Mouse (Mus musculus): ENCODE data around the gene Il34. TPM values are rescaled to one million over a fixed set of nuclear protein-coding genes. Genes with fewer than 3 reads are reported as not detected.
"Not testable (repeated sequence)": the region's sequence is repeated elsewhere in the genome, so short reads cannot be mapped to it uniquely, and the experiment has no call there.

Gene Il34
- polyA plus RNA-seq, 1 experiment from 2014 or later = 8.8 TPM

- Histone ChIP-seq H3K27me3 (replicated peaks; ENCODE audit: control insufficient read depth, insufficient read depth, low read length) (no peaks in the 10 kb centered on the region), H3K4me2 (ENCODE audit: low read length) (no peak overlapping the region), H3K36me3 (ENCODE audit: control insufficient read depth, insufficient read depth, low read length) (no peaks in the 10 kb centered on the region), H3K9me3 (ENCODE audit: control insufficient read depth, low read length) (no peaks in the 10 kb centered on the region), H3K27ac (ENCODE audit: low read depth, low read length) (no peak overlapping the region), H3K9ac (ENCODE audit: low read depth, low read length) (no peak overlapping the region), H3K4me3 (ENCODE audit: low read length) (no peak overlapping the region), H3K4me1 (ENCODE audit: control insufficient read depth, insufficient read depth, low read depth, low read length) (peaks cover 4% of the 10 kb centered on the region; the same call in 1 of the 2 replicates)
- ATAC-seq = no peak
- WGBS = 77% methylated on average over 6 of the region's 6 CpGs
Measured at GRCm38 (mm10) chr8:110790270-110790669, 15.5 kb downstream of the Il34 start.

- Histone ChIP-seq H3K9me3 (ENCODE audit: control insufficient read depth, low read length) (no peaks in the 10 kb centered on the region), H3K27ac (ENCODE audit: low read depth, low read length) (peak overlapping the region; percentile 17; the same call in 1 of the 2 replicates), H3K27me3 (replicated peaks; ENCODE audit: control insufficient read depth, insufficient read depth, low read length) (no peaks in the 10 kb centered on the region), H3K9ac (ENCODE audit: low read depth, low read length) (no peak overlapping the region), H3K36me3 (ENCODE audit: control insufficient read depth, insufficient read depth, low read length) (no peaks in the 10 kb centered on the region), H3K4me1 (ENCODE audit: control insufficient read depth, insufficient read depth, low read depth, low read length) (peaks cover 4% of the 10 kb centered on the region; the same call in 1 of the 2 replicates), H3K4me2 (ENCODE audit: low read length) (no peak overlapping the region), H3K4me3 (ENCODE audit: low read length) (no peak overlapping the region)
- WGBS = 55% methylated on average over 12 of the region's 12 CpGs
- ATAC-seq = no peak
Measured at GRCm38 (mm10) chr8:110789571-110789970, 16.2 kb downstream of the Il34 start.

DNA sequence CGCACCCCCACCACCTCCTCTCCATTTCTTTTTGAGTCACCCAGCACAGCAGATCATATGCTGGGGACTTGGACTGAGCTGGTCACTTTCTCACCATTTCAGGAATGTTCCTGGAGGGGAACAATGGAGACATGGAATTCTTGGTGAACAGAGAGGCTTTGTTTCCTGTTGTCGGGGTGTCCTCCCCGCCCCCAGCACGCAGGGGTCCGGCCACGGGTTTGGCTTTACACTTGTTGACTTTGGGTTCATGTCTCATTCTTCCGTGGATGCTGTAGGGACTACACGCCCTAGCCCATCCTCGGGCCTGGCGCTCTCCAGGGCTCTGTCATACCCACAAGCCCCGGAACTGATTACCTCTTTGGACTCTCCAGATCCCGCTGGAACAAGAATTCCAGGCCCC is 16.7 kb downstream of the Il34 start:
- ATAC-seq = no peak
- no peak overlapping the region for H3K9ac ChIP-seq (ENCODE audit: low read depth, low read length)
- H3K27ac ChIP-seq (ENCODE audit: low read depth, low read length) = no peak overlapping the region; the same call in 1 of the 2 replicates
- no peak overlapping the region for H3K4me2 ChIP-seq (ENCODE audit: low read length)
- no peaks in the 10 kb centered on the region for H3K27me3 ChIP-seq (replicated peaks; ENCODE audit: control insufficient read depth, insufficient read depth, low read length)
- no peaks in the 10 kb centered on the region for H3K36me3 ChIP-seq (ENCODE audit: control insufficient read depth, insufficient read depth, low read length)
- no peak overlapping the region for H3K4me3 ChIP-seq (ENCODE audit: low read length)
- no peaks in the 10 kb centered on the region for H3K9me3 ChIP-seq (ENCODE audit: control insufficient read depth, low read length)
- H3K4me1 ChIP-seq (ENCODE audit: control insufficient read depth, insufficient read depth, low read depth, low read length) = peaks cover 4% of the 10 kb centered on the region; the same call in 1 of the 2 replicates
- 63% methylated on average over 12 of the region's 12 CpGs for WGBS

- WGBS = 87% methylated on average over 9 of the region's 9 CpGs
- no peak overlapping the region for H3K4me2 ChIP-seq (ENCODE audit: low read length)
- ATAC-seq = no peak
- no peaks in the 10 kb centered on the region for H3K27me3 ChIP-seq (replicated peaks; ENCODE audit: control insufficient read depth, insufficient read depth, low read length)
- H3K9me3 ChIP-seq (ENCODE audit: control insufficient read depth, low read length) = no peaks in the 10 kb centered on the region
- no peak overlapping the region for H3K27ac ChIP-seq (ENCODE audit: low read depth, low read length)
- no peak overlapping the region for H3K9ac ChIP-seq (ENCODE audit: low read depth, low read length)
- H3K36me3 ChIP-seq (ENCODE audit: control insufficient read depth, insufficient read depth, low read length) = no peaks in the 10 kb centered on the region
- no peaks in the 10 kb centered on the region; the same call in 1 of the 2 replicates for H3K4me1 ChIP-seq (ENCODE audit: control insufficient read depth, insufficient read depth, low read depth, low read length)
- H3K4me3 ChIP-seq (ENCODE audit: low read length) = no peak overlapping the region
Measured at GRCm38 (mm10) chr8:110787411-110787954, 18.2 kb downstream of the Il34 start.

GRCm38 (mm10) chr8:110786934-110787333 is 18.8 kb downstream of the Il34 start:
- no peaks in the 10 kb centered on the region; the same call in 1 of the 2 replicates for H3K4me1 ChIP-seq (ENCODE audit: control insufficient read depth, insufficient read depth, low read depth, low read length)
- WGBS = 82% methylated on average over 8 of the region's 8 CpGs
- no peaks in the 10 kb centered on the region for H3K36me3 ChIP-seq (ENCODE audit: control insufficient read depth, insufficient read depth, low read length)

DNA sequence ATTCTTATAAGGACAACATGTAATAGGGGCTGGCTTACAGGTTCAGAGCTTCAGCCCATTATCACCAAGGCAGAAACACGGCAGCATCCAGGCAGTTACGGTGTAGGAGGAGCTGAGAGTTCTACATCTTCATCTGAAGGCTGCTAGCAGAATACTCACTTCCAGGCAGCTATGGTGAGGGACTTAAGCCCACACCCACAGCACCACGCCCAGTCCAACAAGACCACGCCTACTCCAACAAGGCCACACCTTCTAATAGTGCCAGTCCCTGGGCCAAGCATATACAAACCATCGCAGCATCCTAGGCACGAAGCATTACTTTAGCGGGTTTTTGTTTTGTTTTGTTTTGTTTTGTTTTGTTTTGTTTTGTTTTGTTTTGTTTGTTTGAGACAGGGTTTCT is 19.2 kb downstream of the Il34 start:
- WGBS = 78% methylated on average over 7 of the region's 7 CpGs
- not testable (repeated sequence) for H3K4me3 ChIP-seq (ENCODE audit: low read length); H3K4me2 ChIP-seq (ENCODE audit: low read length); H3K36me3 ChIP-seq (ENCODE audit: control insufficient read depth, insufficient read depth, low read length); ATAC-seq; H3K9ac ChIP-seq (ENCODE audit: low read depth, low read length); H3K9me3 ChIP-seq (ENCODE audit: control insufficient read depth, low read length); H3K4me1 ChIP-seq (ENCODE audit: control insufficient read depth, insufficient read depth, low read depth, low read length); H3K27ac ChIP-seq (ENCODE audit: low read depth, low read length); H3K27me3 ChIP-seq (replicated peaks; ENCODE audit: control insufficient read depth, insufficient read depth, low read length)

More at GRCm38 (mm10) chr8:110786934-110787333, 18.8 kb downstream of the Il34 start:
- ATAC-seq = no peak
- H3K4me3 ChIP-seq (ENCODE audit: low read length) = no peak overlapping the region
- H3K9ac ChIP-seq (ENCODE audit: low read depth, low read length) = no peak overlapping the region
- H3K9me3 ChIP-seq (ENCODE audit: control insufficient read depth, low read length) = no peaks in the 10 kb centered on the region
- H3K27ac ChIP-seq (ENCODE audit: low read depth, low read length) = no peak overlapping the region
- H3K4me2 ChIP-seq (ENCODE audit: low read length) = no peak overlapping the region
- no peaks in the 10 kb centered on the region for H3K27me3 ChIP-seq (replicated peaks; ENCODE audit: control insufficient read depth, insufficient read depth, low read length)

DNA sequence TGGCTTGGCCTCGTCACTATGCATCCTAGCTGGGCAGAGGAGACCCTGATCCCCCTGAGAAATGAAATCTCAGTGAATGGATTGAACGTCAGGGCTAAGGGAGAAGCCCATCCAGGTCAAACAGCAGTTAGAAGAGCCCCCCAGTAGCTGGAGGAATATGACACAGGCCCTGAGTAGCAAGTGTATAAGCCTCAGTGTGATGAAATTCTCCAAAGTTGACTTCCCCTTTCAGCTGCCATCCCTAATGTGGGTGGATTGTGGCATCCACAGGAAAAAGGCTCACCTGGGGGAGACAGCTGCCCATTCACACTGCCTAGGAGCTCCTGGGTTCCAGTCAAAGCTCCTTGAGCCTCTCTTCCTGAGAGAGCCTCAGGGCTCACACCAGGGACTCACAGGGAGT is 20.4 kb downstream of the Il34 start:
- Histone ChIP-seq H3K9me3 (ENCODE audit: control insufficient read depth, low read length) (no peaks in the 10 kb centered on the region), H3K36me3 (ENCODE audit: control insufficient read depth, insufficient read depth, low read length) (no peaks in the 10 kb centered on the region), H3K27ac (ENCODE audit: low read depth, low read length) (no peak overlapping the region), H3K4me2 (ENCODE audit: low read length) (no peak overlapping the region), H3K4me1 (ENCODE audit: control insufficient read depth, insufficient read depth, low read depth, low read length) (no peaks in the 10 kb centered on the region; the same call in 1 of the 2 replicates), H3K27me3 (replicated peaks; ENCODE audit: control insufficient read depth, insufficient read depth, low read length) (no peaks in the 10 kb centered on the region), H3K9ac (ENCODE audit: low read depth, low read length) (no peak overlapping the region), H3K4me3 (ENCODE audit: low read length) (no peak overlapping the region)
- 51% methylated on average over 2 of the region's 2 CpGs for WGBS
- ATAC-seq = no peak

DNA sequence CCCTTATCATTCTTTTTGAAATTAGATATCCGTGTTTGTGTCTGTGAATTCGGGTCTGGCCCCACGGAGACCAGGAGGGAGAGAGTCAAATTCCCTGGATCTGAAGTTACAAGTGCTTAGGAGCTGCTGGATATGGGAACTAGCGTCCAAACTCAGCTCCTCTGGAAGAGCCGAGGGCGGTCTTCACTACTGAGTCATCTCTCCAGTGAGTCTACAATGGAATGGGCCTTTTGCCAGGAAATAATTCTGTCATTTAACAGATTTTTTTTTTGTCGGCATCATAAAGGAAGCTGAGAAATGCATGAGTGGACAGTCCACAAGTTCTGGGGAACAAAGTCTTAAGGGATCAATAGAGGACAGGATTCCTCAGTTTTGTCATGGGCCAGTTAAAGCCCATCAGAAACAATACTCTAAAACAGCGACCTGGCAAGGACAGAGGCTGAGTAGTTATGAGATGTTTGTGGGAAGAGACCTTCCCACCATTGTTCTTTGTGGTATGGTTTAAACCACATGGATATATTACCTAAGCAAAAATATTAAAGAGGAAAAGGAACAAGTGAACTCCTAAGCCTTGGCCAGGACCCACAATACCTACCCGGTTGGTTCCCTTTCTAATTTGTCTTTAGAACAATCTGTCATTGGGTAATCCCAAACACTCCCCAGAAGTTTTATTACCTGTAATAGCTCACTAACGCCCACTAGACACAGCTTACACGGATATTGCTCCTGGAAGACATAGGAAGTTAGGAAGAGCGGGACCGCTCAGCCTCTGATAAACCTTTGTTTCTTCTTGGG is 25.6 kb downstream of the Il34 start:
- no peak for ATAC-seq
- H3K36me3 ChIP-seq (ENCODE audit: control insufficient read depth, insufficient read depth, low read length) = no peaks in the 10 kb centered on the region
- no peak overlapping the region for H3K4me3 ChIP-seq (ENCODE audit: low read length)
- H3K4me2 ChIP-seq (ENCODE audit: low read length) = no peak overlapping the region
- no peak overlapping the region for H3K9ac ChIP-seq (ENCODE audit: low read depth, low read length)
- H3K27ac ChIP-seq (ENCODE audit: low read depth, low read length) = no peak overlapping the region
- no peaks in the 10 kb centered on the region for H3K9me3 ChIP-seq (ENCODE audit: control insufficient read depth, low read length)
- no peaks in the 10 kb centered on the region for H3K4me1 ChIP-seq (ENCODE audit: control insufficient read depth, insufficient read depth, low read depth, low read length)
- 82% methylated on average over 13 of the region's 13 CpGs for WGBS
- H3K27me3 ChIP-seq (replicated peaks; ENCODE audit: control insufficient read depth, insufficient read depth, low read length) = no peaks in the 10 kb centered on the region

GRCm38 (mm10) chr8:110776335-110776734 is 29.4 kb downstream of the Il34 start:
- H3K27me3 ChIP-seq (replicated peaks; ENCODE audit: control insufficient read depth, insufficient read depth, low read length) = no peaks in the 10 kb centered on the region
- no peak overlapping the region for H3K9ac ChIP-seq (ENCODE audit: low read depth, low read length)
- WGBS = 94% methylated on average over 3 of the region's 3 CpGs
- H3K4me3 ChIP-seq (ENCODE audit: low read length) = no peak overlapping the region
- H3K4me2 ChIP-seq (ENCODE audit: low read length) = no peak overlapping the region
- no peaks in the 10 kb centered on the region for H3K9me3 ChIP-seq (ENCODE audit: control insufficient read depth, low read length)
- H3K27ac ChIP-seq (ENCODE audit: low read depth, low read length) = no peak overlapping the region
- no peaks in the 10 kb centered on the region for H3K4me1 ChIP-seq (ENCODE audit: control insufficient read depth, insufficient read depth, low read depth, low read length)
- no peak for ATAC-seq
- H3K36me3 ChIP-seq (ENCODE audit: control insufficient read depth, insufficient read depth, low read length) = no peaks in the 10 kb centered on the region

All from hindbrain, embryonic 16.5 days (tissue).